Mouse (Mus musculus) liver, embryonic 15.5 days (tissue): ENCODE measurements around the gene Cycs. TPM values are rescaled to one million over a fixed set of nuclear protein-coding genes. Genes with fewer than 3 reads are reported as not detected.

Experiments used
- ATAC-seq: fragments of 200-750 bp; cut with Nextera tagmentation; 2 replicates; pipeline ENCODE4 v1.8.0; 2017; ENCODE audit warnings: moderate number of reproducible peaks, mild to moderate bottlenecking, moderate library complexity; ENCODE audit not compliant: insufficient read depth
- H3K27ac ChIP-seq: fragments of 300-500 bp; sonication (generic); replicated peaks from 2 replicates; pipeline ENCODE4 v1.5.1; 2015; ENCODE audit warnings: mild to moderate bottlenecking, inconsistent platforms
- H3K27me3 ChIP-seq: fragments of 300-500 bp; sonication (generic); 2 replicates; pipeline ENCODE4 v1.6.1; 2015; ENCODE audit warnings: mild to moderate bottlenecking, inconsistent platforms
- H3K36me3 ChIP-seq: fragments of 300-500 bp; sonication (generic); replicated peaks from 2 replicates; pipeline ENCODE4 v1.6.1; 2015; ENCODE audit warnings: moderate library complexity, mild to moderate bottlenecking, inconsistent platforms
- H3K4me1 ChIP-seq: fragments of 300-500 bp; sonication (generic); replicated peaks from 2 replicates; pipeline ENCODE4 v1.6.1; 2015; ENCODE audit warnings: inconsistent platforms
- H3K4me2 ChIP-seq: fragments of 300-500 bp; sonication (generic); 2 replicates; pipeline ENCODE4 v1.6.1; 2015; ENCODE audit warnings: moderate library complexity, mild to moderate bottlenecking, inconsistent platforms
- H3K4me3 ChIP-seq: fragments of 300-500 bp; sonication (generic); replicated peaks from 2 replicates; pipeline ENCODE4 v1.5.1; 2015; ENCODE audit warnings: mild to moderate bottlenecking, inconsistent platforms
- H3K9ac ChIP-seq: fragments of 300-500 bp; sonication (generic); 2 replicates; pipeline ENCODE4 v1.6.1; 2015; ENCODE audit warnings: moderate library complexity, mild to moderate bottlenecking, inconsistent platforms
- H3K9me3 ChIP-seq: fragments of 300-500 bp; sonication (generic); replicated peaks from 2 replicates; pipeline ENCODE4 v1.6.1; 2016; ENCODE audit warnings: inconsistent platforms
- WGBS: fragments of 180-500 bp; shearing (Covaris S2); methylation state at CpG from one replicate; pipeline ENCODE4 v1.1.7; 2015; ENCODE audit warnings: mixed read lengths; ENCODE audit not compliant: insufficient replicate concordance; 5-methylcytosine and 5-hydroxymethylcytosine counted together
- polyA plus RNA-seq: library from polyadenylated mRNA; unstranded; fragments of >200 nt; fragmentation: Nextera tagmentation; extraction: Ambion mirVana; gene quantifications from 2 replicates; pipeline ENCODE4 v1.2.1, GENCODE M21; 2015

Gene Cycs
- polyA plus RNA-seq: 32.9 and 36.2 TPM in 2 replicates

DNA sequence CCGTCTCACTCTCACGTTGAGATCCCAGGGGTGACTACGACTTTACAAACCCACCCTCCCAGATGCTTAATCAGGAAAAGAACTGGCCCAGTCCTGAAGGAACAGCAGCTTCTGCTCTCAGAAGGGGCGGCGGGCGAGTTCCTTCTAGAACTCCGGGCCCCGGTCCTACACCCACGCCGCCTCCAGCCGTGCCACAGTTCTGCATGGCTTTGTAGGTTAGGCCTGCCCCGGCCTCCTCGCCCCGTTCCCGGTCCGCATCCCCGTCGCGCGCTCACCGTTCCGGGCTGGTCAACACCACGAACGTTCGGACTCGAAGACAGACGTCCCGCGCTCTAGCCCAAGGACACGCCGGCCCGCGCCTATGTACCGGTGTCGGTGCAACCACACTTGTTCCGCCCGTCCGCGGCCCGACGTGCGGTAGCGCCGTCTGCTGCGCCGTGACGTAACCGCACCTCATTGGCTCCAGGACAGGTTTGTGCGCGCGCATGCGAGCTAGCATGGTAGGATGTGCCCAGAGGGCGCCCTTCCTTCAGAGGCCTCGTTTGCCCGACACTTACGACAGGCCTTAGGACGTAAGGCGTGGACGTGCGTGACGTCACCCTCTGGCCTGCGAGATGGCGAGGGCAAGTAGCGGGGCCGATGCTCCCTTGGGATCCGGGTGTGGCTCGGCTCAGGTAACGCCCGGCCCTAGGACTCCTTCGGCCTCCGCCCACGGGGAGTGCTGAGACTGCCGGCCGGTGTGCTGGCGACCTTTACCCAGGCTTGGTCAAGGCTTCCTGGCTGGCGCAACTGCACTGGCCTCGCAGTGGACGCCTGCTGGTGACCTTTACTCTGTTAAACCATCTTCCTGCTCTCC is at the start of gene Cycs:
Cycs (minus strand) TSS at position 398 of the 856 bp plus-strand sequence.
- H3K4me1 ChIP-seq: peaks cover 18% of the 10 kb centered on the region
- H3K36me3 ChIP-seq: peaks cover 20% of the 10 kb centered on the region
- H3K4me3 ChIP-seq: peak within 1 kb of the TSS; percentile 86
- H3K27me3 ChIP-seq: no peaks in the 10 kb centered on the region
- H3K4me2 ChIP-seq: peak within 1 kb of the TSS; percentile 94
- H3K9ac ChIP-seq: peak within 1 kb of the TSS; percentile 88
- peak; percentile 97 for ATAC-seq
- H3K9me3 ChIP-seq: no peaks in the 10 kb centered on the region
- H3K27ac ChIP-seq: peak within 1 kb of the TSS; percentile 86
- WGBS: under 1% methylated on average over 78 of the region's 78 CpGs

DNA sequence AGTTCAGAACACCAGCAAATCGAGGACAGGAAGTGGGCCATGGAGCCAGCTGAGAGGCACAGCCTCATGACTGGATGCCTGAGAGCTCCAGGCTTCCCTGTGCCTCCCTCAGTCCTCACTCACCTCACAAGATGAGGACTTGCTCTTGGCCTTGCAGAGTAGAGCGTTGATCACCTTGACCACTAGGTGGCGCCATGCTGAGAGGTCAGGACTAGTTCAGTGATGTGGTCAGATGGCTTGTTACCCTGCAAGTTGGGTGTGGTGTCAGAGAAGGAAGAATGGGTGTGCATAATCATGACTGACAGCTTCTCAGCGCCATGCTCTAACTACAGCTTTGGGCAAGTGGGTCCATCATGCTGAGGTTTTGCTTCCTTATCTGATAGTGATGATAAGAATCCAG is 35.3 kb upstream of the Cycs start:
- Histone ChIP-seq H3K36me3 (no peaks in the 10 kb centered on the region), H3K27me3 (0 out of 2 replicates have a peak, but pooled peaks cover 3% of the 10 kb centered on the region), H3K4me2 (no peak overlapping the region), H3K4me1 (peaks cover 6% of the 10 kb centered on the region), H3K27ac (no peak overlapping the region), H3K9me3 (no peaks in the 10 kb centered on the region), H3K9ac (no peak overlapping the region), H3K4me3 (no peak overlapping the region)
- 14% methylated on average over 4 of the region's 4 CpGs for WGBS
- ATAC-seq: no peak

DNA sequence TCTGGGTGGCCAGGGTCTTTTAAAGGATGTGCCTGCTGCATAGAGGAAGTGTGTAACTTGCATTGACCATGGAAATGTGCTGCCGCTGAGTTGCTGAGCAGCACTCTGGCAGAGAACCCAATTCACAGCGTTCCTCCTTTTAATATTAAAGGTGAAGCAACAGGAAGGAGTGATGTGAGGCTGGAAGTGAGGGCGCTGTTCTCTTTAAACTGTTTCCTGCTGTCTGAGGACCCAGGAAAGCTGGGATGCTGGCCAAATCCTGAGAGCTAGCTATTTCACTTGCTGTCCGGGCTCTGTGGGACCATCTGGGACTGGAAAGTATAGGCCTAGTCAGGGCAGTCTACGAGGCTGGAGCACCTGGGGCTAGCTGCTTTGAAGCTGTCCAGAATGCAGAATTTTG is 32.2 kb upstream of the Cycs start:
- no peaks in the 10 kb centered on the region; the same call in 1 of the 2 replicates for H3K9me3 ChIP-seq
- no peak overlapping the region for H3K4me2 ChIP-seq
- no peak for ATAC-seq
- no peaks in the 10 kb centered on the region for H3K36me3 ChIP-seq
- no peak overlapping the region for H3K27ac ChIP-seq
- H3K9ac ChIP-seq: no peak overlapping the region
- H3K4me1 ChIP-seq: peaks cover 17% of the 10 kb centered on the region
- H3K4me3 ChIP-seq: no peak overlapping the region
- H3K27me3 ChIP-seq: 0 out of 2 replicates have a peak, but pooled peaks cover 7% of the 10 kb centered on the region
- WGBS: 52% methylated on average over 5 of the region's 5 CpGs

DNA sequence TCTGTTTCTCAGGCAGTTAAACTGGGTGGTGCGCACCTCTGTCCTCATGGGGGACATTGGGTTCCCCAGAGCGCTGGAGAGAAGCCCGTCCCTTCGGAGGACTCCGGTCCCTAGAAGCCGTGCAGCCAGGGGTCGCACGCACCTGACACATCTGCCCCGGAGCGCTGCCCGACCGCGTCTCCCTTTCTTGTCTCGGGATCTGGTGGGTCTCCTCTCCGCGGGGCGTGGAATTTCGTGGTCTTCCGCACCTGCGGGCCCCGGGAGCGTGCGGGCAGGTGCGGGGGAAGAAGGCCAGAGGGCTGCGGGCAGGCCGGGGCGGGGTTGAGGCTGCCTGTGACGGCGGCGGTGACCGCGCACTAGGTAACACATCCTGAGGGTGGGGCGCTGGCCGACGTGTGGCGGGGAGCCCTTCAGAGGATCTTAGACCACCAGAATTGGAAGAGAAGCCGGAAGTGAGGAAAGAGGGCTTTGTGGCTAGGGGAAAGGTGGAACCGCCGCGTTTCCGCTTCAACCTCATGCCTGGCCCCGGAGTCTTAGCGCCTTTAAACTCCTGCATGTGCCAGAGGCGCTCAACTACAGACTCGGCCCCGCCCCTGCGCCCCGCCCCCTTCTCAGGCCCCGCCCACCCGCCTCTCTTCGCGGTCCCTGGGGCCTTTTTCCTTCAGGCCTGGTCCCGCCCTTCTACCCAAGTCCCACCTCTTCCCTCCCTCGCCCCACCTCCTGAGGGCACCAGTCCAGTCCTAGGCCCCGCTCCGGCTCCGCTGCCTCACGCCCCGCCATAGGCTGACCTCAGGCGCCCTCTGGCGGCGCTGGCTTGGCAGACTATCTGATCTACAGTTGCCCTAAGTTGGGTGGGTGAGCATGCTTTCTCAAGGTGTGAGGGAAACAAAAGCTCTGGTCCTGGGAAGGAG is 30.2 kb upstream of the Cycs start, which contains the start of gene 4921507P07Rik:
4921507P07Rik (minus strand) TSS at position 332 of the 911 bp plus-strand sequence.
- Histone ChIP-seq H3K9me3 (no peaks in the 10 kb centered on the region; the same call in 1 of the 2 replicates), H3K27ac (0 out of 2 replicates have a peak within 1 kb of the TSS, but pooled peaks have one; percentile 43), H3K4me3 (peak within 1 kb of the TSS; percentile 60), H3K4me2 (peak within 1 kb of the TSS; percentile 91), H3K36me3 (no peaks in the 10 kb centered on the region), H3K9ac (peak within 1 kb of the TSS; percentile 48), H3K27me3 (0 out of 2 replicates have a peak, but pooled peaks cover 7% of the 10 kb centered on the region), H3K4me1 (peaks cover 17% of the 10 kb centered on the region)
- WGBS: under 1% methylated on average over 62 of the region's 62 CpGs
- peak; percentile 100 for ATAC-seq

DNA sequence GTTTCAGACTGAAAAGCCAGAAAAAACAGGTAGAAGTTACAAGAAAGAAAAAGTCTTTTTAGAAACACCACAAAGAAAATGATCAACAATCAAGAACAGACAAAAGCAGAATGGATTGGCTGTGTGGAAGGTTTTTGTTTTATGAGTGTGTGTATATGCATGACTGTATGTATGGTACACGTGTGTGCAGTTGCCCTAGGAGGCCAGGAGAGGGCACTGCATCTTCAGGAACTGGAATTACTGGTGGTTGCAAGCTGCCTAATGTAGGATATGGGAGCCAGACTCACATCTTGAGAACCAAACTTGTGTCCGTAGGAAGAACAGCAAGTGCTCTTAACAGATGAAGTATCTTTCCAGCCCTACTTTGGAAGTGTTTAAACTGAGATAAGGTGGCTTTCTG is 28.0 kb upstream of the Cycs start:
- ATAC-seq: no peak
- H3K4me2 ChIP-seq: no peak overlapping the region
- H3K27ac ChIP-seq: no peak overlapping the region
- 0 out of 2 replicates have a peak, but pooled peaks cover 6% of the 10 kb centered on the region for H3K27me3 ChIP-seq
- no peaks in the 10 kb centered on the region; the same call in 1 of the 2 replicates for H3K9me3 ChIP-seq
- WGBS: 52% methylated on average over 2 of the region's 2 CpGs
- H3K4me1 ChIP-seq: peaks cover 21% of the 10 kb centered on the region
- H3K9ac ChIP-seq: no peak overlapping the region
- H3K4me3 ChIP-seq: no peak overlapping the region
- no peaks in the 10 kb centered on the region for H3K36me3 ChIP-seq

DNA sequence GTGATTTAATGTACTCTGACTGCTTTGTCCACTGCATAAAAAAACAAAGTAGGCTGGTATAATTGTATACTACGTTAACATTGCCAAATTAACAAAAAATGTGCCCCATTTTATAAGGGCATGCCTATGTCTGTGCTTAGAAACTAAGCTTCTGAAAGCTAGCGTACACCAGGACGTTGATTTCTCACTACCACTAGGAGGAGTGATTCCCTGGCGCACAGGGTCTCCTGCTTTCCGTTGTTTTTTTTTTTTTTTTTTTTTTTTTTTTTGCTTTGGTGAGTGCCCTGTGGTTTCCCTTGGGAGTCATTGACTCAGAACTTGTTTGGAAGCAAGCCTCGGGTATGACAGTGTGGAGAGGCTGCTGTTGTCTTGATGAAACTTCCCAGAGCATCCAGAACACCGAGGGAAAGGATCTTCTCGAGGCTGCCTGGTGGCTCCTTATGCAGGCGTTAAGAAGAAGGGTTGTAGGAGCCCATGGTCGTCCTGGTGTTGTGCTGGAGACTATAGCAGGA is 27.1 kb upstream of the Cycs start:
- no peak for ATAC-seq
- Histone ChIP-seq H3K4me1 (peaks cover 21% of the 10 kb centered on the region), H3K4me3 (no peak overlapping the region), H3K9me3 (no peaks in the 10 kb centered on the region; the same call in 1 of the 2 replicates), H3K27me3 (0 out of 2 replicates have a peak, but pooled peaks cover 5% of the 10 kb centered on the region), H3K4me2 (no peak overlapping the region), H3K9ac (no peak overlapping the region), H3K36me3 (no peaks in the 10 kb centered on the region), H3K27ac (no peak overlapping the region)
- 60% methylated on average over 10 of the region's 10 CpGs for WGBS

DNA sequence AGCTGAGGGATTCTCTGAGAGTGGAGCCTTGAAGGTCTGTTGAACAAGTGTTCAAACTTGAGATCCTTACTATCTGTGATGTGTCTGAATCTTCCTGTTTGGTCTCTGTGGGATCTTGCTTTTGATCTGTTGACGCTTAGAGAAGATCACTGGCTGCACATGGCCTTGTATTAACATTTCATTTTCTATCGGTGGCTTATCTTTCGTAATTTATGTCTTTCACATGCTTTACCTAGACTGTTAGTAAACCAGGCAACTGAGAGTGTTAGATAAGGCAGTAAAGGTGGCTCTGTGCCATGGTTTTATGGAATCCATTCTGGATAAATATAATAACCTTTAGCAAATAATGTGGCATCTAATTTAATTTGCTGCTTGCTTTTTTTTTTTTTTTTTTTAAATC is 23.9 kb upstream of the Cycs start:
- WGBS: 35% methylated on average over 3 of the region's 3 CpGs
- ATAC-seq: no peak
- Histone ChIP-seq H3K27me3 (no peaks in the 10 kb centered on the region), H3K4me2 (no peak overlapping the region), H3K9ac (no peak overlapping the region), H3K4me3 (no peak overlapping the region), H3K27ac (no peak overlapping the region), H3K9me3 (no peaks in the 10 kb centered on the region; the same call in 1 of the 2 replicates), H3K4me1 (peaks cover 8% of the 10 kb centered on the region), H3K36me3 (no peaks in the 10 kb centered on the region)

DNA sequence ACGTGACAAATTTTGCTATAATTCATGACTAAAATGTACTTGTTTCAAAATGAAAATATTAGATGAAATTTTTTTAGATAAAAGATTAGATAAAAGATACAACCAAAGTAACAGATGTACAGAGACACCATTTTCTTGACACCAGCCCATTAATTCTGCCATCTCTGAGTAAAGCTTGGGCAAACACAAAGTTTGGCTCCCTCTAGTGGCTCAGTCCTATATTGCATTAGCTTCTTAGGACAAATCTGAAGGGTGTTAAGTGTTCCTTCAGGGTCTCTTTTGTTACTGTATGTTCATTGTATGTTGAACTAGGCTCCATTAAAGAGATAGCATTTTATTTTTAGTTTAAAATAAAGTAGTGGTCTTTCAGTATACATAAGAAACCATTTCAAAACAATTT is 21.9 kb upstream of the Cycs start:
- H3K27ac ChIP-seq: no peak overlapping the region
- H3K27me3 ChIP-seq: no peaks in the 10 kb centered on the region
- H3K36me3 ChIP-seq: no peaks in the 10 kb centered on the region
- H3K4me1 ChIP-seq: peaks cover 8% of the 10 kb centered on the region
- no peak overlapping the region for H3K4me2 ChIP-seq
- H3K9ac ChIP-seq: no peak overlapping the region
- 74% methylated on average over 1 of the region's 1 CpGs for WGBS
- H3K9me3 ChIP-seq: no peaks in the 10 kb centered on the region
- H3K4me3 ChIP-seq: no peak overlapping the region
- no peak for ATAC-seq

DNA sequence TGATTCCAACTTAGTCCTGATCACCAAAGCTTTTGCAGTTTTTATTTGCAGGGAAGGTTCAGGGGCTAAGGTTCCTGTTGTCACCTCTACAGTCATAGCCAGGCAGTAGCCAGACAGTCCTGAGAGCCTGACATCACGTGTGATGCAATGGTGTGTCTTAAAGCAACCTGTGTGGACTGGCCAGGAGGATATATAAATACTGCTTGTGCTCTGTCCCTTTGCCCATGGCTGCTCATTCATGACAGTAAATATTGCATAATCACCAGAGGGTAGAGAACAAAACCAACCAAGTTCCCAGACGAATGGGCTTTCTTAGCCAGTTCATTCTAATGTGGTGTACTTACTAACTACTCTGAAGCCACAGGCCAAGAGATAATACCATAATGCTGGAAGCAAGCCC is 21.1 kb upstream of the Cycs start:
- peak; percentile 62 for ATAC-seq
- Histone ChIP-seq H3K27ac (0 out of 2 replicates have a peak overlapping the region, but pooled peaks have one; percentile 29), H3K9me3 (no peaks in the 10 kb centered on the region), H3K4me1 (peaks cover 8% of the 10 kb centered on the region), H3K4me3 (no peak overlapping the region), H3K36me3 (no peaks in the 10 kb centered on the region), H3K9ac (no peak overlapping the region), H3K27me3 (no peaks in the 10 kb centered on the region), H3K4me2 (no peak overlapping the region)
- WGBS: 45% methylated on average over 2 of the region's 2 CpGs

DNA sequence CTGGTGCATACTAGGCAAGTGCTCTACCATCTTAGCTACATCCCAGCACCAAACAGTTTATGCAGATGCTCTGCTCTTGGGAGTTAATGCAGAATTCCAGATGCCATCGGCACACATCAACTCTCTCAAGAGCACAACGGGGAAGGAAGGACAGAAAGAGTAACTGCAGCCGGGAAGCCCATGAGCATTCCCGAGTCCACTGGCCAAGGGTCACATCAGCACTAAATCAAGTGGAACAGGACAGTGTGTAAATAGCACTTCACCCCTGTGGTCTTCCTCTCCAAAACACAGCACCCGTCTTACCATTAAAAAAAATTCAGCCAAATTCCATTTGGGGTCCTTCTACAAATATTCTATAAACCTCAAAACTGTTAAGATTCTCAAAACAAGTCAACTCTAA is 20.0 kb upstream of the Cycs start:
- no peaks in the 10 kb centered on the region for H3K27me3 ChIP-seq
- no peak overlapping the region for H3K4me3 ChIP-seq
- no peak overlapping the region for H3K4me2 ChIP-seq
- no peak overlapping the region for H3K9ac ChIP-seq
- H3K4me1 ChIP-seq: peaks cover 8% of the 10 kb centered on the region
- H3K36me3 ChIP-seq: no peaks in the 10 kb centered on the region
- WGBS: 65% methylated on average over 5 of the region's 5 CpGs
- no peaks in the 10 kb centered on the region for H3K9me3 ChIP-seq
- ATAC-seq: no peak
- H3K27ac ChIP-seq: no peak overlapping the region; the same call in 1 of the 2 replicates
